Mouse (Mus musculus) c-Kit-negative CD71-positive TER-119-positive erythroid progenitor cells, embryonic 14.5 days (primary cell): Measurements from ENCODE around the gene Cyp17a1.

Source experiments
- DNase-seq: peaks from one replicate; pipeline ENCODE4 v3.0.0-alpha.2; 2013; ENCODE audit warnings: low read depth, low spot score

Gene Cyp17a1

GRCm38 (mm10) chr19:46617361-46617760 is 55.6 kb downstream of the Cyp17a1 start:
- DNase-seq, result no peak
